Mouse (Mus musculus): Measurements from ENCODE around the gene Rab5a.

DNA sequence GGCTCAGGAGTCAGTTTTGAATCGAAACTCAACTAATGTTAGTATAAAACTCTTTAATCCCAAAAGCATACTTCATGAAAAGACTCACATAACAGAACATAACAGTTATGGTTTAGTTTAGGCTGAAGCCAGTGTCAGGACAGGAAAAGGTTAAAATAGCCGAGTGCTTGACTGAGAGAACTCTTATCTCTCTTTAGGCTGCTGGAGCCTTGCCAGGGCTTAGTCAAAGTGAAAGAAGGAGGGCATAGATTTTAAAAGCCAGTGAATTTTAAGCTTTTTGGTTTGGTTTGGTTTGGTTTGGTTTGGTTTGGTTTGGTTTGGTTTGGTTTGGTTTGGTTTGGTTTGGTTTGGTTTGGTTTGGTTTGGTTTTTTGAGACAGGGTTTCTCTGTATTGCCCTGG lies 53.4 kb downstream of the Rab5a start:
- TF ChIP-seq CTCF (IDR thresholded peaks at IDR 0.05; ENCODE audit: low read depth), result no peak
- no peak for TF ChIP-seq EP300 (IDR thresholded peaks at IDR 0.05; ENCODE audit: low read depth)

All from liver, embryonic 14.5 days (tissue).